Mouse (Mus musculus): ENCODE results near the gene Obsl1. TPM values are rescaled to one million over a fixed set of nuclear protein-coding genes. Genes with fewer than 3 reads are reported as not detected.
A peak's percentile ranks its signal among the peaks of the same experiment; 100 is the strongest.

Obsl1 gene
- polyA plus RNA-seq, 1 experiment from 2014 or later: 90.9 TPM

- WGBS: 76% methylated on average over 9 of the region's 9 CpGs
- Histone ChIP-seq H3K9ac (no peak overlapping the region), H3K36me3 (peaks cover 34% of the 10 kb centered on the region), H3K9me3 (no peaks in the 10 kb centered on the region), H3K4me2 (no peak overlapping the region), H3K4me1 (no peaks in the 10 kb centered on the region), H3K27ac (no peak overlapping the region), H3K27me3 (no peaks in the 10 kb centered on the region), H3K4me3 (no peak overlapping the region)
- no peak for ATAC-seq (ENCODE audit: insufficient number of reproducible peaks, low FRiP score, low TSS enrichment, low read depth)
These were observed 32.4 kb upstream of the Obsl1 start for GRCm38 (mm10) chr1:75538597-75539190.

GRCm38 (mm10) chr1:75537587-75537986, 31.3 kb upstream of the Obsl1 start:
- WGBS: 69% methylated on average over 2 of the region's 2 CpGs
- Histone ChIP-seq H3K9me3 (no peaks in the 10 kb centered on the region), H3K4me1 (no peaks in the 10 kb centered on the region), H3K27me3 (no peaks in the 10 kb centered on the region), H3K4me3 (no peak overlapping the region), H3K9ac (no peak overlapping the region), H3K27ac (no peak overlapping the region), H3K4me2 (no peak overlapping the region), H3K36me3 (peaks cover 45% of the 10 kb centered on the region)
- ATAC-seq (ENCODE audit: insufficient number of reproducible peaks, low FRiP score, low TSS enrichment, low read depth): no peak

GRCm38 (mm10) chr1:75533325-75534252, 27.3 kb upstream of the Obsl1 start:
- Histone ChIP-seq H3K27ac (no peak overlapping the region), H3K4me2 (no peak overlapping the region), H3K27me3 (no peaks in the 10 kb centered on the region), H3K36me3 (peaks cover 71% of the 10 kb centered on the region), H3K9me3 (no peaks in the 10 kb centered on the region), H3K4me3 (no peak overlapping the region), H3K9ac (no peak overlapping the region), H3K4me1 (no peaks in the 10 kb centered on the region)
- no peak for ATAC-seq (ENCODE audit: insufficient number of reproducible peaks, low FRiP score, low TSS enrichment, low read depth)
- WGBS: 83% methylated on average over 18 of the region's 19 CpGs

GRCm38 (mm10) chr1:75532280-75533172, 26.3 kb upstream of the Obsl1 start:
- ATAC-seq (ENCODE audit: insufficient number of reproducible peaks, low FRiP score, low TSS enrichment, low read depth): no peak
- H3K27me3 ChIP-seq: no peaks in the 10 kb centered on the region
- H3K36me3 ChIP-seq: peaks cover 80% of the 10 kb centered on the region
- no peak overlapping the region for H3K4me3 ChIP-seq
- no peaks in the 10 kb centered on the region for H3K4me1 ChIP-seq
- H3K9me3 ChIP-seq: no peaks in the 10 kb centered on the region
- H3K9ac ChIP-seq: no peak overlapping the region
- WGBS: 88% methylated on average over 19 of the region's 19 CpGs
- H3K27ac ChIP-seq: no peak overlapping the region
- H3K4me2 ChIP-seq: no peak overlapping the region

GRCm38 (mm10) chr1:75530546-75530945, 24.3 kb upstream of the Obsl1 start:
- WGBS: 87% methylated on average over 4 of the region's 4 CpGs
- H3K4me2 ChIP-seq: no peak overlapping the region
- no peaks in the 10 kb centered on the region for H3K4me1 ChIP-seq
- H3K27me3 ChIP-seq: no peaks in the 10 kb centered on the region
- H3K4me3 ChIP-seq: no peak overlapping the region
- ATAC-seq (ENCODE audit: insufficient number of reproducible peaks, low FRiP score, low TSS enrichment, low read depth): no peak
- no peak overlapping the region for H3K9ac ChIP-seq
- H3K36me3 ChIP-seq: peaks cover 84% of the 10 kb centered on the region
- H3K27ac ChIP-seq: no peak overlapping the region
- H3K9me3 ChIP-seq: no peaks in the 10 kb centered on the region

GRCm38 (mm10) chr1:75524679-75525078, 18.4 kb upstream of the Obsl1 start:
- Histone ChIP-seq H3K27me3 (no peaks in the 10 kb centered on the region), H3K9me3 (no peaks in the 10 kb centered on the region), H3K4me3 (no peak overlapping the region), H3K9ac (no peak overlapping the region), H3K4me1 (peaks cover 16% of the 10 kb centered on the region), H3K36me3 (peaks cover 48% of the 10 kb centered on the region), H3K4me2 (no peak overlapping the region), H3K27ac (no peak overlapping the region)
- 87% methylated on average over 7 of the region's 7 CpGs for WGBS
- ATAC-seq (ENCODE audit: insufficient number of reproducible peaks, low FRiP score, low TSS enrichment, low read depth): no peak

- peak; percentile 95 for ATAC-seq (ENCODE audit: insufficient number of reproducible peaks, low FRiP score, low TSS enrichment, low read depth)
- Histone ChIP-seq H3K4me1 (peaks cover 27% of the 10 kb centered on the region), H3K9ac (peak within 1 kb of the TSS; percentile 27; the same call in 1 of the 2 replicates), H3K36me3 (peaks cover 17% of the 10 kb centered on the region), H3K27me3 (no peaks in the 10 kb centered on the region), H3K4me2 (peak within 1 kb of the TSS; percentile 60), H3K27ac (peak within 1 kb of the TSS; percentile 97), H3K4me3 (peak within 1 kb of the TSS; percentile 61), H3K9me3 (no peaks in the 10 kb centered on the region)
- under 1% methylated on average over 46 of the region's 46 CpGs for WGBS
These were observed 15.2 kb upstream of the Obsl1 start, which contains the start of gene Stk11ip for GRCm38 (mm10) chr1:75521321-75522031. Gene Stk11ip (plus strand): TSS chr1:75521529.

- H3K4me1 ChIP-seq: peaks cover 27% of the 10 kb centered on the region
- no peak overlapping the region for H3K4me2 ChIP-seq
- no peaks in the 10 kb centered on the region for H3K36me3 ChIP-seq
- no peak overlapping the region for H3K4me3 ChIP-seq
- no peaks in the 10 kb centered on the region for H3K9me3 ChIP-seq
- H3K9ac ChIP-seq: no peak overlapping the region
- 44% methylated on average over 5 of the region's 5 CpGs for WGBS
- no peaks in the 10 kb centered on the region for H3K27me3 ChIP-seq
- ATAC-seq (ENCODE audit: insufficient number of reproducible peaks, low FRiP score, low TSS enrichment, low read depth): no peak
- peak overlapping the region; percentile 97 for H3K27ac ChIP-seq
These were observed 13.3 kb upstream of the Obsl1 start for GRCm38 (mm10) chr1:75519576-75519975.

- Histone ChIP-seq H3K9ac (no peak overlapping the region), H3K27me3 (no peaks in the 10 kb centered on the region), H3K4me1 (peaks cover 27% of the 10 kb centered on the region), H3K4me3 (no peak overlapping the region), H3K36me3 (no peaks in the 10 kb centered on the region), H3K27ac (peak overlapping the region; percentile 76), H3K9me3 (no peaks in the 10 kb centered on the region), H3K4me2 (no peak overlapping the region)
- WGBS: 94% methylated on average over 4 of the region's 4 CpGs
- no peak for ATAC-seq (ENCODE audit: insufficient number of reproducible peaks, low FRiP score, low TSS enrichment, low read depth)
These were observed 12.2 kb upstream of the Obsl1 start for GRCm38 (mm10) chr1:75518427-75518826.

- WGBS: 58% methylated on average over 4 of the region's 4 CpGs
- H3K27ac ChIP-seq: peak overlapping the region; percentile 76
- H3K4me1 ChIP-seq: peaks cover 27% of the 10 kb centered on the region
- no peak overlapping the region for H3K4me2 ChIP-seq
- H3K9me3 ChIP-seq: no peaks in the 10 kb centered on the region
- ATAC-seq (ENCODE audit: insufficient number of reproducible peaks, low FRiP score, low TSS enrichment, low read depth): no peak
- no peaks in the 10 kb centered on the region for H3K36me3 ChIP-seq
- H3K27me3 ChIP-seq: no peaks in the 10 kb centered on the region
- no peak overlapping the region for H3K4me3 ChIP-seq
- no peak overlapping the region for H3K9ac ChIP-seq
These were observed 11.7 kb upstream of the Obsl1 start for GRCm38 (mm10) chr1:75517984-75518383.

- Histone ChIP-seq H3K27ac (no peak overlapping the region), H3K9me3 (no peaks in the 10 kb centered on the region)
- 73% methylated on average over 15 of the region's 15 CpGs for WGBS
These were observed 10.6 kb upstream of the Obsl1 start for GRCm38 (mm10) chr1:75516703-75517380.

More at GRCm38 (mm10) chr1:75516703-75517380, 10.6 kb upstream of the Obsl1 start:
- H3K9ac ChIP-seq: no peak overlapping the region
- H3K4me3 ChIP-seq: no peak overlapping the region
- no peak for ATAC-seq (ENCODE audit: insufficient number of reproducible peaks, low FRiP score, low TSS enrichment, low read depth)
- peaks cover 24% of the 10 kb centered on the region for H3K4me1 ChIP-seq
- no peaks in the 10 kb centered on the region for H3K36me3 ChIP-seq
- H3K4me2 ChIP-seq: no peak overlapping the region
- H3K27me3 ChIP-seq: no peaks in the 10 kb centered on the region
